Mouse (Mus musculus) heart, embryonic 15.5 days (tissue): ENCODE data around the gene Slc9a8. TPM values are rescaled to one million over a fixed set of nuclear protein-coding genes. Genes with fewer than 3 reads are reported as not detected.

Source experiments
- ATAC-seq: fragments of 200-750 bp; cut with Nextera tagmentation; replicated peaks from 2 replicates; pipeline ENCODE4 v1.8.0; 2017; ENCODE audit warnings: low read depth, moderate TSS enrichment; ENCODE audit not compliant: insufficient number of reproducible peaks, insufficient read depth, low FRiP score
- H3K27ac ChIP-seq: fragments of 300-500 bp; sonication (generic); 2 replicates; pipeline ENCODE4 v1.5.1; 2015; ENCODE audit warnings: mild to moderate bottlenecking, inconsistent platforms
- H3K27me3 ChIP-seq: fragments of 300-500 bp; sonication (generic); 2 replicates; pipeline ENCODE4 v1.6.1; 2015; ENCODE audit warnings: inconsistent platforms
- H3K36me3 ChIP-seq: fragments of 300-500 bp; sonication (generic); 2 replicates; pipeline ENCODE4 v1.6.1; 2015; ENCODE audit warnings: mild to moderate bottlenecking, inconsistent platforms
- H3K4me1 ChIP-seq: fragments of 300-500 bp; sonication (generic); replicated peaks from 2 replicates; pipeline ENCODE4 v1.6.1; 2015; ENCODE audit warnings: inconsistent platforms
- H3K4me2 ChIP-seq: fragments of 300-500 bp; sonication (generic); 2 replicates; pipeline ENCODE4 v1.6.1; 2015; ENCODE audit warnings: inconsistent platforms, mild to moderate bottlenecking, moderate library complexity
- H3K4me3 ChIP-seq: fragments of 300-500 bp; sonication (generic); 2 replicates; pipeline ENCODE4 v1.5.1; 2015; ENCODE audit warnings: mild to moderate bottlenecking, inconsistent platforms
- H3K9ac ChIP-seq: fragments of 300-500 bp; sonication (generic); 2 replicates; pipeline ENCODE4 v1.6.1; 2015; ENCODE audit warnings: mild to moderate bottlenecking, inconsistent platforms
- H3K9me3 ChIP-seq: fragments of 300-500 bp; sonication (generic); replicated peaks from 2 replicates; pipeline ENCODE4 v1.6.1; 2016; ENCODE audit warnings: inconsistent platforms
- WGBS: fragments of 180-500 bp; shearing (Covaris S2); methylation state at CpG from one replicate; pipeline ENCODE4 v1.1.7; 2015; ENCODE audit warnings: mixed read lengths; 5-methylcytosine and 5-hydroxymethylcytosine counted together
- polyA plus RNA-seq: library from polyadenylated mRNA; unstranded; fragments of >200 nt; fragmentation: Nextera tagmentation; extraction: Ambion mirVana; gene quantifications from 2 replicates; pipeline ENCODE4 v1.2.1, GENCODE M21; 2015

Slc9a8 gene
- polyA plus RNA-seq, 1 experiment from 2014 or later = 14.9 TPM

GRCm38 (mm10) chr2:167449331-167450275 is 28.1 kb downstream of the Slc9a8 start:
- ATAC-seq = no peak
- H3K4me3 ChIP-seq = no peak overlapping the region
- H3K4me1 ChIP-seq = peaks cover 11% of the 10 kb centered on the region
- no peaks in the 10 kb centered on the region for H3K27me3 ChIP-seq
- H3K36me3 ChIP-seq = peaks cover 49% of the 10 kb centered on the region
- no peak overlapping the region for H3K4me2 ChIP-seq
- no peaks in the 10 kb centered on the region for H3K9me3 ChIP-seq
- no peak overlapping the region for H3K27ac ChIP-seq
- H3K9ac ChIP-seq = no peak overlapping the region
- WGBS = 85% methylated on average over 21 of the region's 21 CpGs

GRCm38 (mm10) chr2:167450647-167451046 is 29.1 kb downstream of the Slc9a8 start:
- no peak overlapping the region for H3K4me2 ChIP-seq
- H3K9ac ChIP-seq = no peak overlapping the region
- no peak overlapping the region for H3K4me3 ChIP-seq
- no peaks in the 10 kb centered on the region for H3K9me3 ChIP-seq
- ATAC-seq = no peak
- H3K4me1 ChIP-seq = peaks cover 6% of the 10 kb centered on the region
- H3K27ac ChIP-seq = no peak overlapping the region
- no peaks in the 10 kb centered on the region for H3K27me3 ChIP-seq
- H3K36me3 ChIP-seq = peaks cover 54% of the 10 kb centered on the region
- WGBS = 88% methylated on average over 8 of the region's 8 CpGs

- no peaks in the 10 kb centered on the region for H3K27me3 ChIP-seq
- no peak overlapping the region for H3K4me3 ChIP-seq
- 66% methylated on average over 3 of the region's 3 CpGs for WGBS
- no peaks in the 10 kb centered on the region for H3K4me1 ChIP-seq
- ATAC-seq = no peak
- H3K27ac ChIP-seq = no peak overlapping the region
- H3K36me3 ChIP-seq = peaks cover 75% of the 10 kb centered on the region
- no peak overlapping the region for H3K4me2 ChIP-seq
- no peaks in the 10 kb centered on the region for H3K9me3 ChIP-seq
- no peak overlapping the region for H3K9ac ChIP-seq
These were observed 32.3 kb downstream of the Slc9a8 start for GRCm38 (mm10) chr2:167453814-167454213.

- Histone ChIP-seq H3K27me3 (no peaks in the 10 kb centered on the region), H3K4me1 (no peaks in the 10 kb centered on the region), H3K36me3 (peaks cover 76% of the 10 kb centered on the region), H3K9me3 (no peaks in the 10 kb centered on the region), H3K9ac (no peak overlapping the region), H3K4me2 (no peak overlapping the region), H3K27ac (no peak overlapping the region), H3K4me3 (no peak overlapping the region)
- 88% methylated on average over 5 of the region's 5 CpGs for WGBS
- ATAC-seq = no peak
These were observed 35.0 kb downstream of the Slc9a8 start for GRCm38 (mm10) chr2:167456361-167457020.

GRCm38 (mm10) chr2:167457213-167457612 is 35.7 kb downstream of the Slc9a8 start:
- Histone ChIP-seq H3K27me3 (no peaks in the 10 kb centered on the region), H3K36me3 (peaks cover 72% of the 10 kb centered on the region), H3K4me3 (no peak overlapping the region), H3K9me3 (no peaks in the 10 kb centered on the region), H3K9ac (no peak overlapping the region), H3K27ac (no peak overlapping the region), H3K4me1 (no peaks in the 10 kb centered on the region), H3K4me2 (no peak overlapping the region)
- 87% methylated on average over 9 of the region's 9 CpGs for WGBS
- no peak for ATAC-seq

GRCm38 (mm10) chr2:167458548-167458947 is 37.0 kb downstream of the Slc9a8 start:
- H3K27me3 ChIP-seq = no peaks in the 10 kb centered on the region
- no peak overlapping the region for H3K4me3 ChIP-seq
- no peak overlapping the region for H3K4me2 ChIP-seq
- peaks cover 64% of the 10 kb centered on the region; the same call in 1 of the 2 replicates for H3K36me3 ChIP-seq
- H3K4me1 ChIP-seq = 0 out of 2 replicates have a peak, but pooled peaks cover 2% of the 10 kb centered on the region
- H3K9me3 ChIP-seq = no peaks in the 10 kb centered on the region
- H3K9ac ChIP-seq = no peak overlapping the region
- no peak for ATAC-seq
- WGBS = 82% methylated on average over 3 of the region's 3 CpGs
- no peak overlapping the region for H3K27ac ChIP-seq

GRCm38 (mm10) chr2:167459071-167459865 is 37.8 kb downstream of the Slc9a8 start:
- no peak overlapping the region for H3K4me2 ChIP-seq
- 93% methylated on average over 6 of the region's 6 CpGs for WGBS
- H3K4me3 ChIP-seq = no peak overlapping the region
- H3K27me3 ChIP-seq = no peaks in the 10 kb centered on the region
- H3K27ac ChIP-seq = no peak overlapping the region
- ATAC-seq = no peak
- H3K9ac ChIP-seq = no peak overlapping the region
- 0 out of 2 replicates have a peak, but pooled peaks cover 2% of the 10 kb centered on the region for H3K4me1 ChIP-seq
- H3K36me3 ChIP-seq = peaks cover 58% of the 10 kb centered on the region; the same call in 1 of the 2 replicates
- H3K9me3 ChIP-seq = no peaks in the 10 kb centered on the region

GRCm38 (mm10) chr2:167462954-167463353 is 41.4 kb downstream of the Slc9a8 start:
- Histone ChIP-seq H3K27me3 (no peaks in the 10 kb centered on the region), H3K36me3 (peaks cover 45% of the 10 kb centered on the region), H3K4me3 (no peak overlapping the region), H3K4me1 (0 out of 2 replicates have a peak, but pooled peaks cover 2% of the 10 kb centered on the region), H3K9me3 (no peaks in the 10 kb centered on the region), H3K27ac (no peak overlapping the region), H3K9ac (no peak overlapping the region), H3K4me2 (no peak overlapping the region)
- peak; percentile 60; the same call in 1 of the 2 replicates for ATAC-seq
- 52% methylated on average over 6 of the region's 6 CpGs for WGBS

- no peak for ATAC-seq
- H3K4me3 ChIP-seq = no peak overlapping the region
- 91% methylated on average over 5 of the region's 5 CpGs for whole genome bisulfite sequencing
- H3K9me3 ChIP-seq = no peaks in the 10 kb centered on the region
- no peaks in the 10 kb centered on the region for H3K27me3 ChIP-seq
- H3K4me2 ChIP-seq = no peak overlapping the region
- H3K4me1 ChIP-seq = 0 out of 2 replicates have a peak, but pooled peaks cover 2% of the 10 kb centered on the region
- peaks cover 42% of the 10 kb centered on the region for H3K36me3 ChIP-seq
- no peak overlapping the region for H3K27ac ChIP-seq
- no peak overlapping the region for H3K9ac ChIP-seq
These were observed 42.3 kb downstream of the Slc9a8 start for GRCm38 (mm10) chr2:167463802-167464201.

GRCm38 (mm10) chr2:167465951-167466350 is 44.4 kb downstream of the Slc9a8 start:
- Histone ChIP-seq H3K4me3 (no peak overlapping the region), H3K4me2 (no peak overlapping the region), H3K9me3 (no peaks in the 10 kb centered on the region), H3K36me3 (peaks cover 43% of the 10 kb centered on the region), H3K27me3 (no peaks in the 10 kb centered on the region), H3K9ac (no peak overlapping the region), H3K4me1 (0 out of 2 replicates have a peak, but pooled peaks cover 2% of the 10 kb centered on the region), H3K27ac (no peak overlapping the region)
- 87% methylated on average over 3 of the region's 3 CpGs for whole genome bisulfite sequencing
- no peak for ATAC-seq

GRCm38 (mm10) chr2:167467214-167467613 is 45.7 kb downstream of the Slc9a8 start:
- 0 out of 2 replicates have a peak, but pooled peaks cover 2% of the 10 kb centered on the region for H3K4me1 ChIP-seq
- no peaks in the 10 kb centered on the region for H3K9me3 ChIP-seq
- H3K27ac ChIP-seq = no peak overlapping the region
- no peak for ATAC-seq
- H3K27me3 ChIP-seq = no peaks in the 10 kb centered on the region
- H3K36me3 ChIP-seq = peaks cover 51% of the 10 kb centered on the region
- H3K9ac ChIP-seq = no peak overlapping the region
- no peak overlapping the region for H3K4me2 ChIP-seq
- H3K4me3 ChIP-seq = no peak overlapping the region
- 70% methylated on average over 5 of the region's 5 CpGs for WGBS
